Mouse (Mus musculus) cortical plate, adult 2 months (tissue): ENCODE results near the gene Abat.

Experiments used
- CTCF ChIP-seq: fragments of 200-500 bp; IDR thresholded peaks from 2 replicates; pipeline ENCODE4 v1.5.1; 2011; ENCODE audit warnings: mild to moderate bottlenecking, control low read depth, low read length; ENCODE audit not compliant: insufficient read depth; ENCODE audit errors: extremely low read depth
- POLR2A ChIP-seq: fragments of 200-500 bp; IDR thresholded peaks from 2 replicates; pipeline ENCODE4 v1.6.1; 2011; ENCODE audit warnings: mild to moderate bottlenecking, low read length, control low read depth; ENCODE audit not compliant: insufficient read depth; ENCODE audit errors: extremely low read depth

DNA sequence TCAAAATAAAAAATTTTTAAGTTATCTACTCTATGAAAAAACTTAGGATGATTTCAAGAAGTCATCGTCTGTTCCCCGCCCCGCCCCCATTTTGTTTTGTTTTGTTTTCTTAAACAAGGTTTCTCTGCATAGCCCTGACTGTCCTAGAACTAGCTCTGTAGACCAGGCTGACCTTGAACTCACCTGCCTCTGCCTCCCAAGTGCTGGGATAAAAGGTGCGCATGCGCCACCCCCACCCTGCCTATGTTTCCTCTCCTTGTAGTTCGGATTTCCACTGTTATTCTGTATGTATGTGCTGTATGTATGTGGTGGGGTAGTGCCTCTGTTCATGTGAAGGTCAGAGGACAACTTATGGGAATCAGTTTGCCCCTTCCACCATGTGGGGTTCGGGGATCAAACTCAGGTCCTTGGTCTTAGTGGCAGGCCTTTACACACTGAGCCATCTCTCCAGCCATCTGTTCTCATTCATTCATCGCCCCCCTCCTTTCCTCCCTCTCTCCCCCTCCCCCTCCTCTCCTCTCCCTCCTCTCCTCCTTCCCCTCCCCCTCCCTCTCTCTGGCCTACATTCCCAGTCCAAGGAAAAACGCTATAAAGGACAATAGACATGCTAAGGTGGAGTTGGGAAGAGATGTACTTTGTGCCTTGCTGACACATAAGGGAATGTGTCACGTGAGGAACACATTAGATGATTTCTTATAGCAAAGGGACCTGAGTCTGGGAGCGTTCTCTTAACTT is 21.4 kb downstream of the Abat start:
- TF ChIP-seq POLR2A, result no peak
- TF ChIP-seq CTCF, result no peak
